Mouse (Mus musculus): ENCODE measurements at regions not wholly inside any gene's neighbourhood (a gene's known extent, or its start where the extent isn't known, plus 50 kb on each side); places are given as distances from the start of the nearest gene placed in this dataset.
"Not testable (repeated sequence)": the region's sequence is repeated elsewhere in the genome, so short reads cannot be mapped to it uniquely, and the experiment has no call there.

DNA sequence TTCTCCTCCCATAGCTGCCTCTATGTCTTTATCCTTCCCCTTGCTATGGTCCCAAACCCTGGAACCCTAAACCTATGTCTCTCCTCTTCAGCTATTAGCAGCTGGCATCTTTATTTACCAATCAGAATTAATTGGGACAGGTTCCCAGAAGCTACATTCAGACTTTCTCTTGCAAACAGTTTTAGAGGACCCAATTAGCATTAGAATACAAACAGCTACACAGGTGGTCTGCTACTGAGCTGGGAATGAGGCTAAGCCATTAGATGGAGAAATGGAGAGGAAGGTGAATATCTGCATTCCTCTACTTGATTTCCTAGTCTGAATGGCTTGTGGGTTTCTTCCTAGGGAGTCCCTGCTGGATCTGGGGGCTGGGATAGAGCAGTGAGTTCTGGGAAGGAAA, 611.9 kb downstream of the A830018L16Rik start:
- DNase-seq (ENCODE audit: low spot score), result no peak

GRCm38 (mm10) chr1:12027442-12027841, 613.5 kb downstream of the A830018L16Rik start:
- DNase-seq (ENCODE audit: low spot score), result no peak

DNA sequence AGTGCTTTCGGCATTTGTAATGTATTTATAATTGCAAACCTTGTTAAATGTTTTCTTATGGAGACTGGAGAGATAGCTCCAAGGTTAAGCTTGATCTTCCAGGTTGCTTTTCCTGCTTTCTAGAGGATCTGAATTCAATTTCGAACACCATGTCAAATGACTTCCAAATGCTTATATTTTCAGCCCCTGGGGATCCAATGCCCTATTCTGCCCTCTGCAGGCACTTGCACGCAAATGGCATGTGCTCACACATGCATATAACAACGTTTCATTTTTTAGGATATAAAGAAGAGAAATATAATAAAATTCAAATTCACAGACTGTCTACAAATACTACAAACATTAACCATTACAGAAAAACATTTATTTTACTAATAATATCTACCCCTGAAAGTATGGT, 614.2 kb downstream of the A830018L16Rik start:
- DNase-seq (ENCODE audit: low spot score), result no peak

GRCm38 (mm10) chr1:12051931-12052482, 638.1 kb downstream of the A830018L16Rik start:
- DNase-seq (ENCODE audit: low spot score), result no peak

- peak; percentile 63 for DNase-seq (ENCODE audit: low spot score)
Observed at GRCm38 (mm10) chr1:12055865-12056560, 642.1 kb downstream of the A830018L16Rik start.

GRCm38 (mm10) chr1:12065016-12065513, 651.2 kb downstream of the A830018L16Rik start:
- DNase-seq (ENCODE audit: low spot score), result no peak

DNA sequence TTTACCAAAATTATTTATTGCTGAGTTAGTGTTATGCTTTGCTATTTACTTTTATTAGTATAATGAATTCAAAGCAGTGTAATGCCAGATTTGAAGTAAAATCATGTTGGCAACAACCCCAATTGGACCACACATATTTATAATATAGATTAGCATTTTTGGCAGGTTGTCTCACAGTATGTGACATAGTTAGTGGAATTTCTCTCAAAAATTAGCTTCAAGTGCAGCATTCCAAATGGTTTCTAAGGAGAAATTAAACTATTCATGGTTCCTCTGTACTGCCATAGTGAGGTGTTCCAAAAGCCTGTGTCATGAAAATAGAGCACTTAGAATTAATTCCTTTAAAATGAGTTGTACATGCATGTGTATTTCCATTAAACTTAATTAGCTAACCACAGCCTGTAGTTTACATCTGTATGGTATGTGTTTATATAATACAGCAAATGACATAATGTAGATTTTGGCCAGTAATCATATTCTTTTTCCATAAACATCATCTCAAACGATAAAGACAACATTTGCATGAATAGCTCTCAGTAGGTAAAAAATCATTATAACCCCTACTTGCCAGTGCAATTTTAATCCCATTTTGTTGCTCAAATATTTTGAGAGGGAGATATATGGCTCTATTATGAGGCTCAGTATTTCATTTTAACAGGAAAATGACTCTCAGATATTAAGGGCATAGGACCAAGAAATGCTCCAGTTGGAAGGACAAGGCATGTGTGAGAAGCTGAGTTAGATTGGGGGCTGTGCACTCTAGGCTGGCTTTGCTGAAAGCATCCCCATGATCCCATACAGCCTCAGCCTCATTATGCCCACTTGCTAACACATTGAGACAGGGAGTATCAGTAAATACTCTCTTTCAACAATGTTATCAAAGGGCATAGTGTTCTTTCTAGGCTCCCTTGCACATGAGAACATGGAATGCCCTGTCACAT, 678.9 kb downstream of the A830018L16Rik start:
- no peak for DNase-seq (ENCODE audit: low spot score)

DNA sequence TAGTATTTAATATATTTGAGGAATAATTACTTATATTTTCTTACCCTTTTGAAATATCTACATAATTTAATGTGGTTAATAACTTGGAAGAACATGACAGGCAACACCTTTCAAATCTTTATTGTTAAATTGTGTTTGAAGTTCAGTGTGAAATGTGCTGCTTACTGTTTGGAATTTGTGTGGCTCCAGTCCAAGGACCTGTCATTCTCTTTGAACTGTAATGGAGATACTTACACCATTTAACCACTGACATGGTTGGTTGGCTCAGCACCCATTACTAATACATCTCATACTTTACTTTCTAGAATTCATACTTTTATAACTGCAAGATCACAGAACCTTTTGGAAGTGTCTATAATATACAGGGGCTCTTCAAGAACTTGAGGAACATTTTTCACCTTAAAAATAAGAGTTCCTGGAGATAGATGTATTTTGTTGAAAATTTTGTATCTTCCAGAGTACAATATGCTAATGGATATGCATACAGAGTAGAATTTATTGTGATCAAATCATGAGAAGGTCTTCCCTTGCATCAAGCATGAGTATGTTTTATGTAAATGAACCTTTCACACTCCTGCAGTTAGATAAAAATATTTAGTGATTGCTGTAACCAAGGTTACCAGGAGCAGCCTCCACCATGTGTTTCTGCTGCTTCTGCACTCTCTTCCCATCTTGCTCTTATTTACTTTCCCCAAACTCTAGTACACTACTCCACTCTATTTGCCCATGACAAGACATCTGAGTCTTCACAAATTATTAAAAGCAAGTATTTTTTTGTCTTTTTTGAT, 701.3 kb downstream of the A830018L16Rik start:
- no peak for DNase-seq (ENCODE audit: low spot score)

- no peak for DNase-seq (ENCODE audit: low spot score)
Observed at GRCm38 (mm10) chr1:12117083-12117482, 703.2 kb downstream of the A830018L16Rik start.

- DNase-seq (ENCODE audit: low spot score), result no peak
Observed at GRCm38 (mm10) chr1:12120926-12121325, 707.0 kb downstream of the A830018L16Rik start.

GRCm38 (mm10) chr1:12126611-12127010, 712.7 kb downstream of the A830018L16Rik start:
- DNase-seq (ENCODE audit: low spot score), result not testable (repeated sequence)

- DNase-seq (ENCODE audit: low spot score), result no peak
Observed at GRCm38 (mm10) chr1:12170503-12170902, 756.6 kb downstream of the A830018L16Rik start.

- DNase-seq (ENCODE audit: low spot score), result no peak
Observed at GRCm38 (mm10) chr1:12189646-12190233, 775.8 kb downstream of the A830018L16Rik start.

GRCm38 (mm10) chr1:12192588-12192987, 778.7 kb downstream of the A830018L16Rik start:
- no peak for DNase-seq (ENCODE audit: low spot score)

DNA sequence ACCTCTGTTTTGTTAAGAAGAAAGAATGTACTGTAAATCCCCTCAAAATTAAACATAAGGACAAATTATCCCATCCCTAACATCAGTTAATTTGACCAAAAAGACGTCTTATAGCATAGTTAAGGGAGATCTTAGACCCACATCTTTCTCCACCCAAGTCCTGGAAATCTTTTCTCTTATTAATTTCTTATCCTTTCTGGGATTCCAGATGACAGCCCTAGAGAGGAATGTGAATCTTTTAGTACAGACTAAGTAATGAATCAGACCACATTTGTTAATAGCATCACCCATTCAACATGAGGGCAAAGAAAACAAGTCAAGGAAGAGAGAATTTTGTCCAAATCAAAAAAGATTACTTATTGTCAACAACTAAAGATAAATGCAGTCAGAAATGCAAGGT, 817.2 kb downstream of the A830018L16Rik start:
- no peak for DNase-seq (ENCODE audit: low spot score)

- DNase-seq (ENCODE audit: low spot score), result no peak
Observed at GRCm38 (mm10) chr1:12242090-12242489, 828.2 kb downstream of the A830018L16Rik start.

DNA sequence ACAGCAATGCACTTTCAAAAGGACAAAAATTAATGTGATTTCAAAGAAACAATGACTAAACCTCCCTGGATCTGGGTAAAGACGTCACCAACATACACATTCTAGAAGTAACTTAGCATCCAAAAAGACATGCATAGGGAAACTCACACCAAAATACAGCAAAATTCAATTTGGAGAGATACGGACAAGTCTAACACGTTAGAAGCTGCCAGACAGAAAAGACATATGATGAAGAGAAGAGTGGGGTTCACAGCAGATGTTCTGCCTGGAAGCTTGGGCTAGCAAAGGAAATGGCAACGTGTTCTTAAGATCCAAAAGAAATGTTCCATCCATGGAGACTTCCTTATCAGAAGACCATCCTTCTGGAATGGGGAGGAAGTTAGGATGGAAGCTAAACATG, 868.6 kb downstream of the A830018L16Rik start:
- no peak for DNase-seq (ENCODE audit: low spot score)

DNA sequence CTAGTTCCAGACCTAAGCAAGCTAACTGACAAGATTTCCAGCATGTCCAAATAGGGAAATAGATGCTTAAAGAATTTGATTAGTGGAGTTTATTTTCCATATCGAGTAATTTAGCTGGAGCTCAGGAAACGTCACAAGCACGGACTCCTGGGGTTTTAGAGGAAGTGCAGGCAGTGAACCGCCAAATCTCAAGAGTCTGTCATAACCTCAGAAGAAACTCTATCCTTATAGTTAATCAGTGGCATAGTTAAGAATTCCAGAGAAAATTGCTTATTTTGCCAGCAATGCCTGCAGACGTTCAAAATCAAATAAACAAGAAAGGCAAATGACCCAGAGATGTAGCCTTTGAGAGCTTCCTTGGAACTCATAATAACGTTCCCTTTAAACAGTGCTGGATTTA, 871.6 kb downstream of the A830018L16Rik start:
- DNase-seq (ENCODE audit: low spot score), result no peak

- no peak for DNase-seq (ENCODE audit: low spot score)
Observed at GRCm38 (mm10) chr1:12286026-12286425, 872.1 kb downstream of the A830018L16Rik start.

DNA sequence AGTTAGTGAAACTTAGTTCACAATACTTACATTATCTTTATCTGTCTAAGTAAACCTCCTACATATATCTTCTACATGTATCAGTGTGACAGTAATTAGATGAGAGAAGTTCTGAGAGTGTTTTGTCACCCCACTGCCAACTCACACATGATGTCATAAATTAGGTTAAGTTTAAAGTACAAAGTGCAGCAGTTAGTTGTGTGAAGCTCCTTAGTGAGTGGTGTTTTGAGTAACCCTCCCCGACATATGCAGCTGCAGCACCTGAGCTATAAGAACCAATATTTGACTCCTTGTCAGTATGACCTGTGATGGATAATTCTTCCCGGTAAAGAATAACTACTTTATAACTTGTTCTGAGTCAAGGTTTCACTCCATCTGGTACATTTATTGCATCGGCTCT, 874.6 kb downstream of the A830018L16Rik start:
- no peak for DNase-seq (ENCODE audit: low spot score)

- DNase-seq (ENCODE audit: low spot score), result no peak
Observed at GRCm38 (mm10) chr1:12291787-12292186, 877.9 kb downstream of the A830018L16Rik start.
